Mouse (Mus musculus) ES-E14 (cell line): Measurements from ENCODE around the gene Mgea5. TPM values are rescaled to one million over a fixed set of nuclear protein-coding genes. Genes with fewer than 3 reads are reported as not detected.
A peak's percentile ranks its signal among the peaks of the same experiment; 100 is the strongest.

Source experiments
- DNase-seq: peaks from one replicate; pipeline ENCODE4 v3.0.0-alpha.2; 2013; ENCODE audit warnings: low read depth, low spot score
- H3K27ac ChIP-seq: 2 replicates; pipeline ENCODE4 v1.5.1; 2012; ENCODE audit warnings: low read depth, mild to moderate bottlenecking, low read length, moderate library complexity, mixed read lengths; ENCODE audit not compliant: poor library complexity, insufficient read depth, severe bottlenecking
- H3K36me3 ChIP-seq: 2 replicates; pipeline ENCODE4 v1.6.1; 2012; ENCODE audit warnings: mild to moderate bottlenecking, low read length, moderate library complexity, mixed read lengths; ENCODE audit not compliant: control insufficient read depth, poor library complexity, insufficient read depth, severe bottlenecking
- H3K4me1 ChIP-seq, 2 experiments: fragments of 150-350 bp in 1 of 2; sonication (generic) in 1 of 2; 2 replicates each; pipeline ENCODE4 v1.6.1; 2012; ENCODE audit warnings: low read length in 2 of 2, mild to moderate bottlenecking in 1 of 2, mixed read lengths in 1 of 2; ENCODE audit not compliant: control insufficient read depth in 2 of 2, insufficient read depth in 2 of 2, poor library complexity in 1 of 2
- H3K4me3 ChIP-seq, 2 experiments: fragments of 150-350 bp in 1 of 2; sonication (generic) in 1 of 2; 2 replicates each; pipeline ENCODE4 v1.5.1; 2012; ENCODE audit warnings: low read length in 2 of 2, low read depth in 1 of 2, mild to moderate bottlenecking in 1 of 2, mixed read lengths in 1 of 2; ENCODE audit not compliant: insufficient read depth in 1 of 2, poor library complexity in 1 of 2, severe bottlenecking in 1 of 2
- H3K9ac ChIP-seq: 2 replicates; pipeline ENCODE4 v1.6.1; 2012; ENCODE audit warnings: low read depth, mild to moderate bottlenecking, low read length, mixed read lengths; ENCODE audit not compliant: poor library complexity, insufficient read depth, severe bottlenecking
- H3K9me3 ChIP-seq: fragments of 150-350 bp; sonication (generic); 2 replicates; pipeline ENCODE4 v1.6.1; 2012; ENCODE audit warnings: low read depth, mild to moderate bottlenecking, low read length; ENCODE audit not compliant: control insufficient read depth, insufficient read depth
- CHD2 ChIP-seq: IDR thresholded peaks from 2 replicates; pipeline ENCODE4 v1.6.1; 2014; ENCODE audit warnings: mild to moderate bottlenecking, low read depth, low read length, inconsistent platforms
- HCFC1 ChIP-seq: IDR thresholded peaks from 2 replicates; pipeline ENCODE4 v1.6.1; 2012; ENCODE audit warnings: low read length, inconsistent platforms, borderline replicate concordance; ENCODE audit not compliant: insufficient read depth
- MAFK ChIP-seq: IDR thresholded peaks from 2 replicates; pipeline ENCODE4 v1.6.1; 2014; ENCODE audit warnings: mild to moderate bottlenecking, low read depth, low read length, inconsistent platforms; ENCODE audit not compliant: insufficient read depth
- ZC3H11A ChIP-seq: IDR thresholded peaks from 2 replicates; pipeline ENCODE4 v1.6.1; 2012; ENCODE audit warnings: low read depth, mild to moderate bottlenecking, inconsistent platforms, low read length, borderline replicate concordance
- ZNF384 ChIP-seq: IDR thresholded peaks from 2 replicates; pipeline ENCODE4 v1.6.1; 2012; ENCODE audit warnings: low read depth, low read length, inconsistent platforms
- in situ Hi-C, 2 experiments: fragments of 600-800 bp; cut with MboI; formaldehyde crosslinking; loops; one replicate each; pipeline ENCODE4 v1.15.1; 2025; ENCODE audit warnings: low sequenced_read_pairs in 2 of 2, inconsistent platforms in 1 of 2; ENCODE audit not compliant: unreplicated experiment in 2 of 2
- total RNA-seq: library from RNA; depleted of rRNA; stranded (reverse); fragments of 300-350 nt; gene quantifications from 2 replicates; pipeline ENCODE4 v1.2.3, GENCODE M21; 2012; rRNA removed

Gene Mgea5
- total RNA-seq, result 86.7 and 94.7 TPM in 2 replicates

- Histone ChIP-seq H3K27ac (peak within 1 kb of the TSS; percentile 99), H3K36me3 (peaks cover 15% of the 10 kb centered on the region), H3K4me3 (peak within 1 kb of the TSS; percentile 70 to 99), H3K9me3 (no peaks in the 10 kb centered on the region), H3K9ac (peak within 1 kb of the TSS; percentile 100), H3K4me1 (peaks cover 0 to 6% of the 10 kb centered on the region in 2 experiments; a peak in 2 of 4 replicates)
- DNase-seq, result peak; percentile 98
- TF ChIP-seq HCFC1, result peak; percentile 75
- no peak for TF ChIP-seq CHD2
- in situ Hi-C loops, result no loop called here
These were observed at the start of gene Mgea5 for GRCm38 (mm10) chr19:45783181-45783932. Mgea5 (minus strand) TSS chr19:45783837.

GRCm38 (mm10) chr19:45830679-45831078 lies 47.0 kb upstream of the Mgea5 start:
- TF ChIP-seq ZNF384 (no peak), ZC3H11A (no peak), HCFC1 (no peak), CHD2 (no peak), MAFK (no peak)
- no peaks in the 10 kb centered on the region for H3K9me3 ChIP-seq

GRCm38 (mm10) chr19:45827736-45828135 lies 44.1 kb upstream of the Mgea5 start:
- DNase-seq, result no peak
- Histone ChIP-seq H3K27ac (no peak overlapping the region), H3K36me3 (peaks cover 2% of the 10 kb centered on the region; the same call in 1 of the 2 replicates), H3K4me3 (no peak overlapping the region), H3K9me3 (no peaks in the 10 kb centered on the region), H3K4me1 (peaks cover 10 to 11% of the 10 kb centered on the region in 2 experiments; a peak in 2 of 4 replicates), H3K9ac (no peak overlapping the region)
- no peak for TF ChIP-seq CHD2
- no peak for TF ChIP-seq HCFC1
- in situ Hi-C loops, result no loop called here

More at GRCm38 (mm10) chr19:45830679-45831078, 47.0 kb upstream of the Mgea5 start:
- H3K9ac ChIP-seq, result no peak overlapping the region
- no peak overlapping the region for H3K27ac ChIP-seq
- in situ Hi-C loops, result no loop called here
- peaks cover 2% of the 10 kb centered on the region; the same call in 1 of the 2 replicates for H3K36me3 ChIP-seq
- peaks cover 10 to 15% of the 10 kb centered on the region in 2 experiments; a peak in 2 of 4 replicates for H3K4me1 ChIP-seq
- H3K4me3 ChIP-seq, result no peak overlapping the region
- DNase-seq, result no peak

- no peak overlapping the region for H3K27ac ChIP-seq
- DNase-seq, result no peak
- H3K4me3 ChIP-seq, result no peak overlapping the region
- H3K9ac ChIP-seq, result no peak overlapping the region
- peaks cover 10 to 11% of the 10 kb centered on the region in 2 experiments; a peak in 2 of 4 replicates for H3K4me1 ChIP-seq
- no peaks in the 10 kb centered on the region for H3K9me3 ChIP-seq
- H3K36me3 ChIP-seq, result peaks cover 2% of the 10 kb centered on the region; the same call in 1 of the 2 replicates
- in situ Hi-C loops, result no loop called here
- TF ChIP-seq CHD2, result no peak
- TF ChIP-seq ZNF384, result no peak
- TF ChIP-seq ZC3H11A, result no peak
These were observed 43.5 kb upstream of the Mgea5 start for GRCm38 (mm10) chr19:45827125-45827524.

- in situ Hi-C loops, result no loop called here
- Histone ChIP-seq H3K36me3 (peaks cover 2% of the 10 kb centered on the region; the same call in 1 of the 2 replicates), H3K9ac (no peak overlapping the region), H3K4me1 (peaks cover 6 to 10% of the 10 kb centered on the region in 2 experiments; a peak in 2 of 4 replicates), H3K27ac (no peak overlapping the region), H3K4me3 (no peak overlapping the region), H3K9me3 (no peaks in the 10 kb centered on the region)
- no peak for TF ChIP-seq HCFC1
- TF ChIP-seq ZNF384, result no peak
- DNase-seq, result no peak
These were observed 42.5 kb upstream of the Mgea5 start for GRCm38 (mm10) chr19:45826146-45826545.
